Mouse (Mus musculus) MEL (cell line): ENCODE measurements around the gene Tmem35b.

Experiments
- CTCF ChIP-seq, 3 experiments: IDR thresholded peaks in 2 of 3; conservative IDR thresholded peaks in 1 of 3; 2 replicates each; pipeline ENCODE4 v1.5.1; 2011 to 2012; ENCODE audit warnings: low read length in 3 of 3, low read depth in 2 of 3, mild to moderate bottlenecking in 2 of 3, improper control_type of control experiment in 1 of 3, inconsistent platforms in 1 of 3, mixed read lengths in 1 of 3, moderate library complexity in 1 of 3; ENCODE audit not compliant: control insufficient read depth in 1 of 3, insufficient read depth in 1 of 3, poor library complexity in 1 of 3, severe bottlenecking in 1 of 3
- EP300 ChIP-seq, 2 experiments: IDR thresholded peaks; 2 replicates each; pipeline ENCODE4 v1.6.1; 2011; ENCODE audit warnings: improper control_type of control experiment in 2 of 2, low read length in 2 of 2, low read depth in 1 of 2, mild to moderate bottlenecking in 1 of 2
- HCFC1 ChIP-seq: IDR thresholded peaks from 2 replicates; pipeline ENCODE4 v1.6.1; 2012; ENCODE audit warnings: low read depth, mild to moderate bottlenecking, inconsistent platforms, low read length, improper control_type of control experiment, moderate library complexity
- TBP ChIP-seq: IDR thresholded peaks from 2 replicates; pipeline ENCODE4 v1.8.0; 2011; ENCODE audit warnings: low read depth, low read length, improper control_type of control experiment

DNA sequence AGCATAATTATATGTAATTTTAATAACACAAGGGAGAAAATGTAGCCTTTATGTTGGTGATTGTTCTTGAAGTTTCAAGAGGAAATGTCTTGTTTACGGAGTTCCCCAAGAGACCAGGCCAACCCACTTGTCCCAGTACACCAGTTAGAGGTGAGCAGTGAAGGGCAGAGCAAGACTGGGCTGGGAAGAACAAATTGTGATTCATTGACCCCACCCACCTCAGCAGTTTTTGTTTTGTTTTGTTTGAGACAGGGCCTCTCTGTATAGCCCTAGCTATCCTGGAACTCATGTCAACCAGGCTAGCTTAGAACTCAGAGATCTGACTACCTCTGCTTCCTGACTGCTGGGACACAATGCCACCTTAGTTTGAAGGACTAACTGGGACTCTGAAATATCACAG lies 840 bp downstream of the Tmem35b start:
- TF ChIP-seq TBP (no peak), EP300 (IDR thresholded peaks at IDR 0.05; ENCODE audit: low read depth in 1 of 2, low read length in 2 of 2) (no peak), HCFC1 (no peak), CTCF (IDR thresholded peaks at IDR 0.05 in 2 of 3, conservative IDR thresholded peaks at IDR 0.05 in 1 of 3; ENCODE audit: control insufficient read depth in 1 of 3, insufficient read depth in 1 of 3, low read depth in 2 of 3, low read length in 3 of 3, poor library complexity in 1 of 3, severe bottlenecking in 1 of 3) (no peak)
